Mouse (Mus musculus): Measurements from ENCODE around the gene Rnf168.

DNA sequence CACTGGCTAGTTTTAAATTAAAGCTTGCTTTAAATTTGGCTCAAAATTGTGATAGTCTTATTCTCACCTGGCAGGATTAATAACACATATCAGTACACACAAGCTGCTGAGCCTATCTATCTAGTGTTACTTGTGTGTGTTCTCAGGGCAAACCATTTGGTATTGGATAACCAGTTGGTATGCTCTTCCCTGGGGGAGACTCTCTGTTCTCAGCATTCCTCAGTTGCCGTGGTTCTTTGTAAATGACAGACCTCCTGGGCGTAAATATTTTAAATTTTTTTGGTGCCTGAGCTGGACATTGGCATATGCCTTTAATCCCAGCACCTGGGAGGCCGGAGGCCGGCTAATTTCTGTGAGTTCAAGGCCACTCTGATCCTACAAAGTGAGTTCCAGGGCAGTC lies 35.6 kb downstream of the Rnf168 start:
- TF ChIP-seq GATA1 (IDR thresholded peaks at IDR 0.05; ENCODE audit: borderline replicate concordance, low read length), result no peak
- no peak for TF ChIP-seq FLI1 (IDR thresholded peaks at IDR 0.05; ENCODE audit: low read length)
